Mouse (Mus musculus): ENCODE results near the gene Arhgap17. TPM values are rescaled to one million over a fixed set of nuclear protein-coding genes. Genes with fewer than 3 reads are reported as not detected.

Gene Arhgap17
- total and polyA plus RNA-seq, 3 experiments = 2.6 to 124 (median 33.7) TPM

GRCm38 (mm10) chr7:123361229-123361980, 8.3 kb downstream of the Arhgap17 start:
- Histone ChIP-seq H3K36me3 (ENCODE audit: control insufficient read depth in 1 of 2, insufficient read depth in 2 of 2, low read length in 2 of 2) (peaks cover 0 to 14% of the 10 kb centered on the region in 2 experiments; a peak in 3 of 4 replicates), H3K79me2 (ENCODE audit: control insufficient read depth, insufficient read depth, low read length, poor library complexity) (peaks cover 16% of the 10 kb centered on the region), H3K4me1 (ENCODE audit: control insufficient read depth in 1 of 2, insufficient read depth in 2 of 2, low read length in 2 of 2) (peaks cover 4 to 12% of the 10 kb centered on the region in 2 experiments), H3K9me3 (replicated peaks; ENCODE audit: insufficient read depth, low read length) (no peaks in the 10 kb centered on the region), H3K9ac (ENCODE audit: control insufficient read depth, low read depth, low read length, poor library complexity, severe bottlenecking) (no peak overlapping the region), H3K27me3 (ENCODE audit: control insufficient read depth in 1 of 2, insufficient read depth in 2 of 2, low read length in 2 of 2) (no peaks in the 10 kb centered on the region), H3K4me3 (ENCODE audit: control insufficient read depth in 1 of 2, insufficient read depth in 1 of 2, low read depth in 2 of 2, low read length in 2 of 2) (no peak overlapping the region), H3K27ac (ENCODE audit: control insufficient read depth, low read depth, low read length) (no peak overlapping the region)
- no peak for DNase-seq (ENCODE audit: low read depth, low spot score)
- TF ChIP-seq GATA1 (IDR thresholded peaks at IDR 0.05; ENCODE audit: low read depth, low read length) (no peak), CHD2 (IDR thresholded peaks at IDR 0.05; ENCODE audit: low read length) (no peak), ZMIZ1 (IDR thresholded peaks at IDR 0.05; ENCODE audit: low read depth, low read length) (no peak), TAL1 (IDR thresholded peaks at IDR 0.05; ENCODE audit: low read length) (no peak), POLR2AphosphoS5 (IDR thresholded peaks at IDR 0.05; ENCODE audit: borderline replicate concordance, low read depth, low read length) (no peak), MYB (IDR thresholded peaks at IDR 0.05; ENCODE audit: low read depth, low read length) (no peak), ZNF384 (IDR thresholded peaks at IDR 0.05; ENCODE audit: low read depth, low read length) (no peak), SIN3A (IDR thresholded peaks at IDR 0.05; ENCODE audit: low read length) (no peak), MAZ (IDR thresholded peaks at IDR 0.05; ENCODE audit: low read depth, low read length) (no peak), BHLHE40 (IDR thresholded peaks at IDR 0.05; ENCODE audit: borderline replicate concordance, low read depth, low read length) (no peak), UBTF (IDR thresholded peaks at IDR 0.05; ENCODE audit: borderline replicate concordance, insufficient read depth, low read depth, low read length) (no peak), E2F4 (IDR thresholded peaks at IDR 0.05; ENCODE audit: borderline replicate concordance, low read depth, low read length) (no peak), NELFE (IDR thresholded peaks at IDR 0.05; ENCODE audit: low read depth, low read length) (no peak), MYC (IDR thresholded peaks at IDR 0.05; ENCODE audit: low read depth, low read length) (no peak), ZKSCAN1 (IDR thresholded peaks at IDR 0.05; ENCODE audit: low read depth, low read length) (no peak), RCOR1 (IDR thresholded peaks at IDR 0.05; ENCODE audit: low read depth, low read length) (no peak), EP300 (IDR thresholded peaks at IDR 0.05; ENCODE audit: low read depth in 1 of 2, low read length in 2 of 2) (no peak), ZC3H11A (IDR thresholded peaks at IDR 0.05; ENCODE audit: low read depth, low read length) (no peak)

GRCm38 (mm10) chr7:123360185-123360584, 9.5 kb downstream of the Arhgap17 start:
- H3K4me1 ChIP-seq (ENCODE audit: control insufficient read depth in 1 of 2, insufficient read depth in 2 of 2, low read length in 2 of 2) = peaks cover 2 to 6% of the 10 kb centered on the region in 2 experiments; a peak in 3 of 4 replicates
- peaks cover 14% of the 10 kb centered on the region for H3K79me2 ChIP-seq (ENCODE audit: control insufficient read depth, insufficient read depth, low read length, poor library complexity)
- no peak for DNase-seq (ENCODE audit: low read depth, low spot score)
- no peaks in the 10 kb centered on the region for H3K9me3 ChIP-seq (replicated peaks; ENCODE audit: insufficient read depth, low read length)
- TF ChIP-seq TAL1 (IDR thresholded peaks at IDR 0.05; ENCODE audit: low read length) (no peak), MAFK (IDR thresholded peaks at IDR 0.05; ENCODE audit: borderline replicate concordance, low read depth, low read length) (no peak), JUND (IDR thresholded peaks at IDR 0.05; ENCODE audit: low read depth, low read length) (no peak), UBTF (IDR thresholded peaks at IDR 0.05; ENCODE audit: borderline replicate concordance, insufficient read depth, low read depth, low read length) (no peak), MAZ (IDR thresholded peaks at IDR 0.05; ENCODE audit: low read depth, low read length) (no peak), KAT2A (conservative IDR thresholded peaks at IDR 0.05; ENCODE audit: low read depth, low read length) (no peak), USF2 (IDR thresholded peaks at IDR 0.05; ENCODE audit: borderline replicate concordance in 1 of 2, insufficient read depth in 1 of 2, low read depth in 1 of 2, low read length in 2 of 2) (no peak), CTCF (IDR thresholded peaks at IDR 0.05 in 2 of 3, conservative IDR thresholded peaks at IDR 0.05 in 1 of 3; ENCODE audit: control insufficient read depth in 1 of 3, insufficient read depth in 1 of 3, low read depth in 2 of 3, low read length in 3 of 3, poor library complexity in 1 of 3, severe bottlenecking in 1 of 3) (no peak), POLR2A (IDR thresholded peaks at IDR 0.05; ENCODE audit: control insufficient read depth in 1 of 2, insufficient read depth in 1 of 2, low read depth in 1 of 2, low read length in 2 of 2, poor library complexity in 1 of 2) (no peak), ZC3H11A (IDR thresholded peaks at IDR 0.05; ENCODE audit: low read depth, low read length) (no peak), HCFC1 (IDR thresholded peaks at IDR 0.05; ENCODE audit: low read depth, low read length) (no peak), ELF1 (IDR thresholded peaks at IDR 0.05; ENCODE audit: low read depth, low read length) (no peak), TCF12 (IDR thresholded peaks at IDR 0.05; ENCODE audit: low read depth, low read length) (no peak), CHD2 (IDR thresholded peaks at IDR 0.05; ENCODE audit: low read length) (no peak), MXI1 (IDR thresholded peaks at IDR 0.05; ENCODE audit: low read depth, low read length) (no peak), MAX (IDR thresholded peaks at IDR 0.05; ENCODE audit: low read length) (no peak), MYC (IDR thresholded peaks at IDR 0.05; ENCODE audit: low read depth, low read length) (no peak), NRF1 (IDR thresholded peaks at IDR 0.05; ENCODE audit: insufficient read depth, low read depth, low read length, poor library complexity, severe bottlenecking) (no peak), EP300 (IDR thresholded peaks at IDR 0.05; ENCODE audit: low read depth in 1 of 2, low read length in 2 of 2) (no peak)
- no peak overlapping the region for H3K9ac ChIP-seq (ENCODE audit: control insufficient read depth, low read depth, low read length, poor library complexity, severe bottlenecking)
- peaks cover 0 to 8% of the 10 kb centered on the region in 2 experiments; a peak in 3 of 4 replicates for H3K36me3 ChIP-seq (ENCODE audit: control insufficient read depth in 1 of 2, insufficient read depth in 2 of 2, low read length in 2 of 2)
- no peaks in the 10 kb centered on the region for H3K27me3 ChIP-seq (ENCODE audit: control insufficient read depth in 1 of 2, insufficient read depth in 2 of 2, low read length in 2 of 2)
- no peak overlapping the region for H3K4me3 ChIP-seq (ENCODE audit: control insufficient read depth in 1 of 2, insufficient read depth in 1 of 2, low read depth in 2 of 2, low read length in 2 of 2)
- no peak overlapping the region for H3K27ac ChIP-seq (ENCODE audit: control insufficient read depth, low read depth, low read length)
